Mouse (Mus musculus) adrenal gland, postnatal 14 days (tissue): ENCODE results near the gene Gja5. TPM values are rescaled to one million over a fixed set of nuclear protein-coding genes. Genes with fewer than 3 reads are reported as not detected.
A peak's percentile ranks its signal among the peaks of the same experiment; 100 is the strongest.

Experiments
- DNase-seq: peaks from one replicate; pipeline ENCODE4 v3.0.0; 2021; ENCODE audit warnings: mixed read lengths
- total RNA-seq: library from RNA; stranded (reverse); gene quantifications from 2 replicates; pipeline ENCODE4 v1.2.3, GENCODE M21; 2021

Gene Gja5
- total RNA-seq, 1 experiment from 2014 or later: 3.4 TPM

DNA sequence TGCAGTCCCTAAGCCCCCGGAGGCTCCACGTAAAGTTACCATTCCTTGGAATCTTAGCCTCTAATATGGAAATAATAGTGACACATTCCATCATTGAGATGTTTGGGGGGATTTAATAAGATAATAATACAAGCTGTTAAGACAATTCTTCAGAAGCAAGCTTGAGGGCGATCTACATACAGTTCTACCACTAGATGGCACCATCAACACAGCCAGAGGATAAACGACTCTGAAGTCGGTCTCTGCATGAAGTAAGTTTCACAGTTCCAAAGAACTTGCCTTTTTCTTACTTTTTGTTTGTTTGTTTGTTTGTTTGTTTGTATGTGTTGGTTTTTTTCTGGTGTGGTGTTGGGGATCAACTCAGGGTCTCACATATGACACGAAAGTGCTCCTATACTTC, 31.7 kb downstream of the Gja5 start:
- peak; percentile 22 for DNase-seq

DNA sequence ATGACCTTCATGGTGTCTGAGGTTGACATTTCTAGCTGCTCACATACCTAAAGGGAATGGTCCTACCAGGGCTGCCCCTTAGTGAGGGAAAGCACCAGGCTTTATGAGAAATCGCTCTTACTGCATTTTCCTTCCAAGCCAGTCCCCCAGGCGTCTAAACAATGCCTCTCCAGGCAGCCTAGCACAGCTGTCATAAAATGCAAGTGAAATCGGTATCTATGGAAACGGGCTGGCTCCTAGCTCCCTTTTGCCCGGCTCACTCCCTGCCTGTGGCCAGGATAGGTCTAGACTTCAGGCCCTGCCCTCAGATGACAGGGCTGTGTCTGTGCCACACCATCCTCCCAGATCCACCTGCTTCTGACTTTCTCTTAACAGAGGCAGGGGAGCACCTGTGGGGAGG, 33.1 kb downstream of the Gja5 start:
- DNase-seq: no peak

DNA sequence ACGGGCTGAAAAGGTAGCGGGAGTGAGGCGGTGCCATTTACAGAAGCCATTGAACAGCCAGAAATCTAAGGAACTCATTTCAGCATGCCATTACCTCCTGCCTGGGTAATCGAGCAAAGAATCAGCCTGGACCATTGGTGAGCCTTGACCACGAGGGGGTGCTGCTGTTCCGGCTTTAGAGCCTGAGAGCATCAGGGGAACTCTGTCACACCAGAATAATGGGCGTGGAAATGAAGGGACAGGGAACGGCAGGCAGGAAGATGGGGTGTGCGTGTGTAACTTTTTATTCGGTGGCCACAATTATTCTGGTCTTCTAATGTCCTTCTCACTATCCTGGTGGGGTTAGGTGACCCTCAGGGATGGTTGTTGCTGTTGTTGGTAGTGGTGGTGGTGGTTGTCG, 34.2 kb downstream of the Gja5 start:
- peak; percentile 92 for DNase-seq

DNA sequence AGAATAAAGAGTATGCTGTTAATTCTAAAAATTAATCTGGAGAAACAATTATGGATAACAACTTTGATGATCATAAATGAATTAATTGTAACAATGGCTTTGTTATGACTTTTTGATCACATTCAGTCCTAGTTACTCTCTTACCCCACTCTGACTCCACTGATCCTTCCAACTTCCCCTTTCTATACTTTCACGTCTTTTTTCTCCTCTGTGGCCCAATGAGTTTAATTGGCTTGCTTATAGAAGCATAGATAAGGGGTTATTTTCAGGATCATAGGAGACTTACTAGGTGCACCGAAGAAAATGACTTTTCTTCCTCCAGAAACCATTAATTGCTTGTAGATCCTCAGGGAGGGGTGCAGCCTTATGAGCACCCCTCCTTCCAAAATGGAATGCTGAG, 38.2 kb downstream of the Gja5 start:
- no peak for DNase-seq

DNA sequence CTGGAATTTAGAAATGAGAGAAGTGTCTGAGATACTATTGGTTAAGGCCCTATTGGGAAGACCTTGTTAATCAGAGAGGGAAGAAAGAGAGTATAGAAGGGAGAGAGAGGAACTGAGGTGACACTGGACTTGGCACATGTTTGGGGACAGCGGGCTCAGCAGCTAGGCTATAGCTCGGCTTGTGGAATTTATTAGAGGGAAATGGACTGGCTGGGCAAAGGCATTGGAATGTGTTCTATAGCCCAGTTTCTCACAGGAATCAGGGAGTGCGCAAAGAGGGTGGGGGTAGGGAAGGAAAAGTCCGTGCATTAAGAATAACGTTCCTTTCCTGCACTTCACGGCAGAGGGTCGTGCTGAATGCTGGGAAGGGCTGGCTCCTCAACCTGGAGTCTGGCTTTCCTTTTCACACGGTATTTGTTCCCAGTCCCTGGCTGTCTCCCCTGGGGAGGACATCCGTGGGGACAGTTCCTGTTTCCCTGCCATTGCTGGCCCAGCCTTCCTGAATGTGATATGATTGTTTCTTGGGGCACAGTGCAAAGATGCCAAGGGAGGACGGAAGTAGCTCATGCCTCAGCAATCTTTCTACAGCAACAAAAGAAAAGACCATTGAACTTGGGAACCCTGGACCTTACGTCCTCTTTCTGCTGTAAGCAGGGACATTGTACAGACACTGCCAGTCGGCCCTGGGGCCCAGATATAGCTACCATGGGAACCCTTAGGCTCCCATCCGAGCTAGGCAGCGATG, 49.2 kb downstream of the Gja5 start:
- peak; percentile 56 for DNase-seq

DNA sequence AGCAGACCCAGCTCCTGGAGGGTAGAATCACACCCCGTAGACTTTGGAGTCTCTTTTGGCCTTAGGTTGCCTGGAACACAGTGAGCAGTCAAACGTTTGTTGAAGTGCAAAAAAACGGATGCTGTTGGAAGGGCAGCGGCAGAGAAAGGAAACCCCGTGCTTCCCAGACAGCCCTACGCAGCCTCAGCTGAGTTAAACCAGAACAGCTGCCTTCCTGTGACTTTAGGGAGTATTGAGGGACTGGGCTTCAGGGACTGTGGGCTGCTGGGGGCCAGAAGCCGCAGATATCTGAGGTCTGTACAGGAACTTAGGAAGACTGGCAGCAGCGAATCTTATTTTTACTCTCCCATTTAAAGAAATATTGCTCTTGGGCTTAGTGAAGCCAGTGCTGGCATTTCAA, 56.1 kb downstream of the Gja5 start:
- no peak for DNase-seq

DNA sequence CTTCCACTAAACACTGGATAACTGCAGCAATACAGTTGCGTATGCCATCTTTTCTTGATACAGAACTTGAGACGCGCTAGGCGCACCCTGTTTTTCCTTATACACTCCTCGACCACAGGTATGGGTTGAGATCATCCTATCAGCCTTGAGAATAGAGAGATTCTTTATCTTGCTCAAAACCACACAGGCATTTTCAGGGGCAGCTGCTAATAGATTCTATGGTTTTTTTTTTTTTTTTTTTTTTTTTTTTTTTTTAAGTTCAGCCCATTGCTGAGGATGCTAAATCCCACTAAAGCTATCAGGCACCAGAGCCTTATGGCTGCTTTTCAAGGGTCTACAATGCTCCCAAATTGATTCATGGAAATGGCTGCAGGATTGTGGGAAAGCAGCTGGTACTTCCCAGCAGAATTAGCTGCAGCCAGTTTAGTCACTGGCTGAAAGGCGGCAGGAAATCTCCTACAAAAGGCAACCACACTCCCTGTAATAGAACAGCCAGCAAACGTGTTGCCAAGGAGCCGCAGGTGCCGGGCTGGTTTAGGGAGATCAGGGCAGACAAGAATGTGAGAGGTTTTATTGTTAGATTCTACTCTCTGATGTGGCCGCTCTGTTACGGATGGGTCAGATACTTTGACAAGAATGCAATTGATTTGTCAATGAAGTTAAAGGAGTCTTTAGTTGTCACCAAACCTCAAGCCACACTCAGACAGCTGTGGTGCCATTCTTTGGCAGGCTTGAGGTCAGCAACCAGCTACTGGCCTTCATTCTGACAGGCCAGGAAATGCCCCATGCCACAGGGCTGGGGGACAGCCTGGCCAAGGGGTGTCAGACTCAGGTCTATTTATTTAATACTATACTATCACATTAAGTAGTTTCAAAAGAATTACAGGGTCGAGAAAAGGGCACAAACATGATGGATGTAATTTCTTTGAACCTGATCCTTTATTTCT, 58.9 kb downstream of the Gja5 start:
- DNase-seq: no peak

DNA sequence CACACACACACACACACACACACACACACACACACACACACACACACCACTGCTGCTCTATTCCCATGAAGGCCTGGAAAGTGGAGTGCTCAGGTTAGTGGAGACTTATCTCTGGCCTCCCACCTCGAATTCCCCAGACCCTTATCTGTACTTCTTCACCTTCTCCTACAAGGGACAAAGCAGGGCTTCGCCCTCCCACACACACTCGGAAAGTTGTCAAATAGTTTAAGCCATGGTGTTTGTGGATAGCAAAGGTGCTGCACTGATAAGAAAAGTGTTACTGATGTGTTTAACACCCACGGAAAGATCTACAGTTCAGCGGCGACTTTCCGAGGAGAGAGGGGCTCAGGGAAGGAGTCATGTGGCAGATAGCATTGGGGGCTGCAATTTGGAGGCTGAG, 66.5 kb downstream of the Gja5 start:
- no peak for DNase-seq

DNA sequence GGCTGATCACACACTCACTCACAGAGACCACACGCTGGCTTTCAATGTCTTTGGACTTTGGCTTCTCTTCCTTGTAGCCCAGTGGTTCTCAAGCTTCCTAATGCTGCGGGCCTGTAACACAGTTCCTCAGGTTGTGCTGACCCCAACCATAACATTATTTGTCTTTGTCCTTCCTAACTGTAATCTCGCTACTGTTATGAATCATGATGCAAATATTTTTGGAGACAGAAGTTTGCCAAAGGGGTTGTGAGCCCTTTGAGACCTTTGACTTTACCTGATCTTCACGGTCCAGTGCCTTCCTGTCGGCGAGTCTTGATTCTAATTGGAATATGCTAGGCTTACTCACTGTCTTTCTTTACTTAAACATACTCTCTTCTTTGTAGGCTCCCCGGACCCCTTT, 70.0 kb downstream of the Gja5 start:
- no peak for DNase-seq

DNA sequence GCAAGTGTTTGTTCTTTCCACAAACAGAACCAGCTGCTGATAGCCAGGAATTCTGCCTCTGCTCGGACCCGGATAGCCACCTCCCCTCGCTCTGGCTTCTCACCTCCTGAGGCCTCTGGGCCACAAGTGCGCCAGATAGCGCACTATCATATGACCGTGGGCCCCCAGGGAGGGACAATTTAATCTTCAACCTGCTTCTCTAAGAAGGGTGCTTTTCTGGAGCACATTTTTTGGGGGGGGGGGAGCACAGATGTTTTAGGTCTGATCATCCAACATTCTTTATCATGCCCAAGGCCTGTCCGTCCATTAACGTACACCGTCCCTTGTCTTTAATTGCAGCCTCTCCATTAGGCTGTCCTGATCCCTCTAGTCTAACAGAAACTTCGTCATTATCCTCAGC, 71.1 kb downstream of the Gja5 start:
- no peak for DNase-seq

DNA sequence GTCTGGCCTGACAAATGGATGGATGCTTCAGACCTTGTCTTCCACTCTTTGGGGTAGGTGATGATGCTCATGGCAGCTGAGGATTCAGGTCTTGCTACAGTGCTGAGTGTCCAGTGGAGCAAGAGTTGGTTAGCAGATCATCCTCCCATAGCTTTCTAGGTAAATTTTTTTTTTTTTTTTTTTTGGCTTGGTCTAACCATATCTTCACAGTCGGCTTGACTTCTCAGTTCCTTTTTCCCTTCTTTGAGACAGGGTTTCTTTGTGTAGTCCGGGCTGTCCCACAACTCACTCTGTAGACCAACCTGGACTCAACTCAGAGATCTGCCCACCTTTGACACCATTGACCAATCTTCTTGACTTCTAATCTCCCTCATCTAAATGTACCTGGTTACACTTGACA, 73.0 kb downstream of the Gja5 start:
- DNase-seq: no peak

DNA sequence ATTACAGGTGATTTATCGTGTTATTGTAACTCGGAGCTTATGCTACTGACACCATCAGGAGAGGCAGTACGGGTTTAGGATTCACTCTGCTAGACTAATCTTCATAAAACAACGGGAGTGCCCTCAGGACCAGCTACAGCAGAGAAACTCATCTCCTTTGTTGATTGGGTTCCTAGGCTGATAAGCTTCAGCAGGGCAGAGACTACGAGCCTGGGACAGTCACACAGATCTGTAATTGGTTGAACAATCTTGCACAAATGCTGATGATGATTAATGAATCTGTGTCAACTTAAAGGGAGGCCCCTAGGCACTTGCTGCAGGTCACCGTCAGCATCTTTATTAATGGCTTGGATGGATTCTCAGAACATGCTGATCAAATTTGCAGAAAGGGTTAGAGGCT, 74.0 kb downstream of the Gja5 start:
- no peak for DNase-seq

DNA sequence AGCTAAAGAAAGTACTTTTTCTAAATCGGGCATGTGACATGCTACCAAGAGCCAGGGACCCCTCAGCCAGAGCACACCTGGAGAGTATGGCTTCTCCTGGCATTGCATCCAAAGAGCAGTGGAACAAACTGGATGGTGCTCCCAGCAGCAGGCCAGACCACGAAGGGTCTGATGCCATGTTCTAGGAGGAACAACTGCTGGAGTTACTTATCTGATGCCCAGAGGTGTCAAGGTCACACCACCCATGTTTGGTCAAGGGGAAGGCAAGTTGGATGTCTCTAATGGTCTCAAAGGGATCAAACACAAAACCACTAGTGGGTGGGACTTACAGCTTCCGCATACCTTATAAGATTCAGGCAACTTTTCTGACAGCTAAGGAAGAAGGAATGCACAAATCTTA, 74.5 kb downstream of the Gja5 start:
- DNase-seq: no peak

DNA sequence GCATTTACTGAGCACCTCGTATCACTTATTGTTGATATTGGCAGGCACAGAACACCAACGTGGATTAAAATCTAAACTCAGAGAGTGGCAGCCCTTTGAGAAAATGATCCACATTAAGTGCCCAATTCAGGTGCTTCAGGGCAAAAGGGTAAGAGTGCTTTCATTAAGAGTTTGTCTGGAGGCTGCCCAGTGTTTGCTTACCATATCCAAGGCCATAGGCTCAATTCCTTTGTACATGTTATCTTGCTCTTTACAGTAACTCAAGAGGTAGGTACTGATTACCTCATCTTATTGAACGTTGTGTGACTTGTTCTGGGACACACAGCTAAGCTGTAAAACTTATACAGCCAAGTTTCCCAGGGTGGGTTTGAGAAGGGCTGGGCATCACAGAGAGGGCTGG, 77.3 kb downstream of the Gja5 start:
- DNase-seq: no peak

DNA sequence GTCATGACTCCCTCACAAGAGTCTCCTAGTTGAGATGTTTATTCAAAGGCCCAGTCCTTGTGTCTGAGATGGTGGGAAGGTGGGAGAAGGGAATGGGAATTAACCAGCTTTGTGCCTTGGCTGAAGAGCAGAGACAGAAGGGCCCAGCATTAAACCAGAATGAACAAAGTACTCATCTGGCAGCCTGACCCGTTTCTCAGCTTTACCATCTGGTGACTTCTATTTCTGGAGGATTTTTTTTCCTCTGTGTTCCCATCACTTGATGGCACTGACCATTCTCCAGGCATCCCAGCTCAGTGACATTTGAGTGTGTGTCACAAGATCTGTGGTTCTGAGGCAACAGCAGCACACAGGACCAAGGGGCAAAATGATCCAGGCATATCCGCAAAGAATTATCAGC, 78.2 kb downstream of the Gja5 start:
- no peak for DNase-seq

DNA sequence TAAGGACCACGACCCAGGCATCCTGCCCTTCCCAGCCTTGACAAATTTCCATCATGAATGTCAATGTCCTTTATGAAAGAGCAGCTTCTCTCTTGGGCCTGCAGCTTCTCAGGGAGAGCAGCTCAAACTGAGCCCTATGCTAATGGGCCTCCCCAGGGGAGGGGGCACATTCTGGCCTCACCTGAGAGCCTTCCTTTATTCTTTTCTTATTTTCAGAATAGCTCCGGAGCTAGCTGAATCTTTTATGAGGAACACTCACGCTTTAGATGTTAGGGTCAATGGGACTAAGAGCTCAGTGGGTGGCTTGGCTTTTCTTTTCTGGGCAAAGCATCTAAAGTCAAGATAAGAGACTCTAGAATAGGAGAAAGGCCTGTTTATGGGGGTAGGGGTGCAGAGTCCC, 88.0 kb downstream of the Gja5 start:
- DNase-seq: no peak

DNA sequence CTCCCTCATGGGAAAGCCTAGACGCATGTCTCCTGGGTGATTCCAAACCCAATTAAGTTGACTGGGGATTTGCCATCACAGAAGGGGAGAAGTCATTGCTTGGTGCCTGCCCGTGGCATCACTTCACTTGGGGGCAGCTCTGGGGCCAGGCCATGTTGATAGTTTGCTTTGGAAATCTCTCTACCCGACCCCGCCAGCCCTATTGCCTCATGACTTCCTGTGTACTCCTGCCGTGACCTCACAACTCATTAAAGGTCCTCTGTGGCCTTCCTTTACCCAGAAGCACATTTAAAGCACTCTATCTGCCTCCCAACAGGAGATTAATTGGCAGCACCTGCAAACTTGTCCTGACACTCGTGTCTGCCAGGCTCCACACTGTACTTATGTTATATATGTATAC, 93.3 kb downstream of the Gja5 start:
- DNase-seq: no peak

DNA sequence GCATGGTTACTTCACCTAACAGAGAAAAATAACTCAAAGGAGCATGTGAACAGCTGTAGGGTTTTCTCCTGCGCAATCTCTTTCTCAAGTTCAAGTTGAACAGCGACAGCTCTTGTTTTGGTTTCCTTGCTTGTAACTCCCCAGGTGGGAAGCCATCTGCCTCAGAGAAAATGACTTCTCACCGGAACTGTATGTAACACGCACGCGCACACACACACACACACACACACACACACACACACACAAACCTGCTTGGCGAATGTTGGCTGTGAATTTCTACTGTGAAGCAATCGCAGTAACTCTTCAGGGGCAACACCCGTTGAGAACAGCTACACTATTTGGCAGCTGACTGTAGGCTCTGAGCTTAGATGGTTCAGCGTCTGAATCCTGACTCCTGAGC, 98.6 kb downstream of the Gja5 start:
- DNase-seq: no peak

DNA sequence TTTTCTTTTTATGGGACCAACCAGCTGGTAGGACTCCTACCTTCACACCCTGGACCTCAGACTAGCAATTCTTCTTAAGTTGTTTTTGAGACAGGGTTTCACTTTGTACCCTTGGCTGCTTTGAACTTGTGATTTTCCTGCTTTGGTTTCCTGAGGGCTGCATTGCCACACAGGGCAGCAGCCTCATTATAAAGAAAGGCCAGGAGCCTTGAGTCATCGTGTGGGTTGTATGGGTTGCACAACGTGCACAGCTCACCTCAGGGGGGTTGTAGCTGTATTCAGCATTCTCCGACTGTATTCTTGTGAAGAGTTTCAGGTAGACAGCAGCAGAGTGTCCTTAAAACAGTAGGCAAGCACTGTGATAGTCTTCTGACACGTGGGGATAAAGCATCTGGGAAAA, 100.0 kb downstream of the Gja5 start:
- DNase-seq: no peak

DNA sequence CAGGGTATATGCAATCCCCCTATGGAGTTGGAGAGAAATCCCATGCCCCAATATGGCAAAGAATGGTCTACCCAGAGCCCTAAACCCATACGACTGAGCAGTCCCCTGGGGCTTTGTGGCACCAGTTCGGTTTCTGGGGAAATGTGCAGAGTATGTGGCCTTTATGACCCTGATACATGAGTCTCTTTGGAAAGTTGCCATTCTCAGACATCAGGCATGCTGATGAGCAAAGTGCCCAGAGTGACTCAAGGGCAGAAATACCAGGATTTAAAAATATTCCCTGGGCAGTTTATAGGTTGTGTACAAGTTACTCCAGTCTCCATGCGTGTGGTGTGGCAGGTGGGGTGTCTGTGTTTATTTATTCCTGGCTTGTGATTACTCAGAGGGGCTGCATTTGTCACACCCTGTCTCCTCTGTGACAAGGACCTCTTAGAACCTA, 102.5 kb downstream of the Gja5 start:
- DNase-seq: peak; percentile 17

DNA sequence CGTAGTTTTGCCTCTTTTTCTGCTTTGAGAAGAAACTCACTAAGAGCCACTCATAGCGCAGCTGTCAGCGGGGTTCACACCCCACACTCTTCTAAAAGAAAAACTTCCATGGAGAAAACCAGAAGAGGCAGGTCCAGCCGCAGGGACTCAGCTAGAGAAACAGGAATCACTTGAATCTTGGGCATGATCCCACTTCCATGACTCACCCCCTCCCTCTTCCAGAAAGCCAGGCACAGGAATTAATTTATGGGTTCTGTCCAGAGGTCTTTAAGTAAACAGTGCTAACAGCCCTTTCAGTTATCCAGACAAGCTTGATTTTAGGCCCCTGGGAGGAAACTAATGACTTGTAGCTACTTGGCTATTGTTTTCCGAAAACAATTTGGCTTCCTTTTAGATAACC, 120.7 kb downstream of the Gja5 start:
- DNase-seq: peak; percentile 50

DNA sequence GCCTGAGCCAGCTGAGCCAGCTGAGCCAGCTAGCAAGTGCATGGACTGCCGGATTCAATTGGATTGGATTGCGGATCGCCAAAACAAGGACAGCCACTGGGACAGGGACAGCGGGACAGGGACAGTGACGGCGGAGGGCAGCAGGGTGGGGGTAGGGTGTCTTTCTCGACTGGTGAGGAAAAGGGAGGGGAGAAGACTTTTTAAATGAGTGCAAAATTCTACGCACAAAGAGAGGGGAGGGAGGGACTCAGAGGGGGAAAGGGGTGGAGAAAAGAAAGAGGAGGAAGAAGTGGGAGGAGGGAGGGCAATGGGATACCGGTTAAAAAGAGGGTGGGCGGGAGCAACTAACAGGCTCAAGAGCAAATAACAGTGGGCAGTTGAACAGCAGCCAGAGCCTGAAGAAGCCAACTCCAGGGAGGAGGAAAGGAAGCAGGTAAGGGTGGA, 127.6 kb downstream of the Gja5 start:
- DNase-seq: peak; percentile 24

DNA sequence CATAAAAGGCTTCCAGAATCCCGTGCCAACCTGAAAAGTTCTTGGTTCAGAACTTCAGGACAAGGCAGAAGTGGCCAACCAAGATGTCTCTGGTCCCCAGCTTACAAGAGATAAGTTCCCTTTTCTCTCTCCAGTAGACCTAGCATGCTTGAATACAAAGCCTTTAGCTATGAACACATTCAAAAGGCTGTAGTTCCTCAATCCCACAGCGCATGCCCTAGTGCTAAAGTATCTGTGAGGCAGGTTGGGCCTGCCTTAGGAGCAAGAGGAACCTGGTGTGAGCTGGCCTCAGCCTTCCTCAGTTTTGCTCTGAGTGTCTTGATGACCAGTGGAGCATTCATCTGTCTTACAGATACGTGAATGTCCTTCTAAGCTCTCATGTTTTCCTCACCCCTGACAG, 131.1 kb downstream of the Gja5 start:
- no peak for DNase-seq

DNA sequence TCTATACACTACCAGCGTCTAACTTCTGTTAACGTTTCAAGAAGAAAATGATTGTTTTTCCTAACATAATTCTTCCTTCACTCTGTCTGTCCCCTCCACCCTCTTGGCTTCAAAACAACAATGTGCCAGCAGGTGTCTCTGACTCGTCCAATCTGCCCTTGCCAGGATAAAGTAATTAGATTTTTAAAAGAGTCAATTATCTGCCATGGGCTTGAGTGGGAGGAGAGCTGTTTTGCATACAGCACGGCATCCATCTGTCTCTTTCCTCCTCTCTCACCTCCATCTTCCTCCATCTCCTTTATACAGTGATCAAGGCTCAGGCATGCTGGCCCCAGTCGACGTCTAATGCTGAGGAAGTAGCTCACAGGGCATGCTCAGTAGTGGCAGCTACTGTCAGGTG, 132.6 kb downstream of the Gja5 start:
- DNase-seq: no peak
